Mouse (Mus musculus) C2C12 (cell line): ENCODE results near the gene Man2a2.

Source experiments
- CTCF ChIP-seq: IDR thresholded peaks from one replicate; pipeline ENCODE4 v1.5.1; 2011; ENCODE audit not compliant: control insufficient read depth, insufficient read depth, insufficient read length
- MAX ChIP-seq: IDR thresholded peaks from one replicate; pipeline ENCODE4 v1.6.1; 2011; ENCODE audit warnings: mild to moderate bottlenecking, control low read depth

DNA sequence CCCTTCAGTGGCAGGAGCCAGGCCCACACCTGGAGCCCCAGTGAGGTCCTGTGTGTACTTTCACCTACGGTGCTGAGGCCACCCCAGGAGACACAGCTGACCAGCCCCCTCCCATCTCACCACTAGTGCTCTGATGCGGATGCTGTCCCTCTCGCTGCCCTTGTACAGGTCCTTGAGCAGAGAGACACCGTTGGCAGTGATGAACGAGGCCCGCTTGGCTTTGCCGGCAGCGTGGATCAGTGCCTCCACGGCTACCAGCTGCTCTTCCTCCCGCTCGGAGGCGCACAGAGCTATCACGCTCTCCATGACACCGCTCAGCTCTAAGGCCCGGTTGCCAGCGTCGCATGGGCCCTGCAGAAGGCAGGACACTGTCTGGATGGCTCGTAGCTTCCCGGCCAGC is 39.7 kb downstream of the Man2a2 start:
- TF ChIP-seq CTCF, result no peak
- TF ChIP-seq MAX, result no peak
